Mouse (Mus musculus): Measurements from ENCODE around the gene Trim66. TPM values are rescaled to one million over a fixed set of nuclear protein-coding genes. Genes with fewer than 3 reads are reported as not detected.

Trim66 gene
- polyA plus RNA-seq, 1 experiment from 2014 or later: 0.05 TPM

- WGBS: under 1% methylated on average over 72 of the region's 72 CpGs
- Histone ChIP-seq H3K9me3 (no peaks in the 10 kb centered on the region), H3K4me3 (peak within 1 kb of the TSS; percentile 86), H3K36me3 (peaks cover 31% of the 10 kb centered on the region), H3K27me3 (replicated peaks) (no peaks in the 10 kb centered on the region), H3K4me1 (peaks cover 23% of the 10 kb centered on the region), H3K4me2 (replicated peaks) (peak within 1 kb of the TSS; percentile 94), H3K9ac (peak within 1 kb of the TSS; percentile 94), H3K27ac (peak within 1 kb of the TSS; percentile 89)
- peak; percentile 95 for ATAC-seq (ENCODE audit: low FRiP score, low read depth)
These were observed 11.1 kb upstream of the Trim66 start, which contains the start of gene Rpl27a for GRCm38 (mm10) chr7:109518838-109519696. Gene Rpl27a, plus strand, starts transcription at chr7:109519147.

DNA sequence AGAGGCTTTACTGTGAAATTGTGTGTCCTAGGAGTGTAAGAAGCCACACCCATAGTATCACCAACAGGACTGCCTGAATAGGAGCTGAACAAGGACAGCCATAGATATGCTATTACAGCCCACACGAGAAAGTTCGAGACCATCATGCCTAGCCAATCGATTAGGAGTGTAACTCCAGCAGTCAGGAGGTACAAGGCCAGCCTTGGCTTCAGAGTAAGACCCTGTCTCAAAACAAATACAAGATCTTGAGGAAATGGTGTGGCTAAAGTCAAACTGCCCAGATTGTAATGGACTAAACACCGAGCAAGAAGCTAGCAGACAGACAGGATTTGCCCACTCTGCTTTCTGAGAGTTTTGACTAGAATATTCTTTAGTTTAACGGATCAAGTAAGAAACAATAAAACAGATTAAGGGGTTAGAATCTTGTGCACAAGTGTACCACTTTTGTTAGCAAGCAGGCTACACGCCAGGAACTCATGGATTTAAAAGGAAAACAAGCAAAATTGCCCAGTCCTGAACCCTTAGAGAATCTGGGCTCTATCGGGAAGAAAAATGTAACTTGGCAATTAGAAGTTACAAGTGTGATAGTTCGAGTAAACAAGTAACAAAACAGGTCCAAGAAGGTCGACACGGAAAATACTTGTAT lies 10.2 kb upstream of the Trim66 start:
- WGBS: 17% methylated on average over 10 of the region's 10 CpGs
- Histone ChIP-seq H3K27me3 (replicated peaks) (no peaks in the 10 kb centered on the region), H3K27ac (peak overlapping the region; percentile 89), H3K9ac (peak overlapping the region; percentile 94), H3K4me2 (replicated peaks) (peak overlapping the region; percentile 94), H3K4me3 (peak overlapping the region; percentile 86), H3K36me3 (peaks cover 23% of the 10 kb centered on the region), H3K4me1 (peaks cover 23% of the 10 kb centered on the region), H3K9me3 (no peaks in the 10 kb centered on the region)
- ATAC-seq (ENCODE audit: low FRiP score, low read depth): no peak

- no peaks in the 10 kb centered on the region for H3K9me3 ChIP-seq
- peaks cover 7% of the 10 kb centered on the region for H3K36me3 ChIP-seq
- H3K4me2 ChIP-seq (replicated peaks): no peak overlapping the region
- ATAC-seq (ENCODE audit: low FRiP score, low read depth): no peak
- H3K27me3 ChIP-seq (replicated peaks): no peaks in the 10 kb centered on the region
- H3K4me3 ChIP-seq: no peak overlapping the region
- no peak overlapping the region for H3K9ac ChIP-seq
- H3K27ac ChIP-seq: no peak overlapping the region
- peaks cover 23% of the 10 kb centered on the region for H3K4me1 ChIP-seq
- WGBS: 85% methylated on average over 3 of the region's 3 CpGs
These were observed 8.6 kb upstream of the Trim66 start for GRCm38 (mm10) chr7:109516500-109516899.

DNA sequence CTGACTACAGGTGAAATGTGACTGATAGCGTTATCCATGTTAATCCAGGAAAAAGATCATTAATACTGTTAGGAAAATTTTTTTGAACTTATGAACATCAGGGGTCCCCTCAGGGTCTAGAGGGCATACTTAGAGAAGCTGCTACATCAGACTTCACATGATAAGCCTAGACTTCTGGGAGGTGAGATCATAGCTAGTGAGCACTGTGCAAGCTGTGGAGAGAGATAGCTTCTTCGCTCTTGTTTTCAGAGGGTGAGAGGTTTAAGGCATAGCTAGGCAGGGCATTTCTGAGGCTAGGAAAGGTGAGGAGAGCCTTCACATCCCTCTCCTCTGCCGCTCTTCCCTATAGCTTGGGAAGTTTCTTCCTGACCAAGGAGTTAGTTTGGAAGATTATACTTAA lies 3.9 kb upstream of the Trim66 start:
- H3K4me1 ChIP-seq: peaks cover 9% of the 10 kb centered on the region
- no peak overlapping the region for H3K9ac ChIP-seq
- no peak overlapping the region for H3K4me2 ChIP-seq (replicated peaks)
- no peaks in the 10 kb centered on the region for H3K27me3 ChIP-seq (replicated peaks)
- no peak overlapping the region for H3K27ac ChIP-seq
- ATAC-seq (ENCODE audit: low FRiP score, low read depth): no peak
- 92% methylated on average over 3 of the region's 3 CpGs for WGBS
- H3K9me3 ChIP-seq: no peaks in the 10 kb centered on the region
- H3K4me3 ChIP-seq: no peak overlapping the region
- H3K36me3 ChIP-seq: no peaks in the 10 kb centered on the region

DNA sequence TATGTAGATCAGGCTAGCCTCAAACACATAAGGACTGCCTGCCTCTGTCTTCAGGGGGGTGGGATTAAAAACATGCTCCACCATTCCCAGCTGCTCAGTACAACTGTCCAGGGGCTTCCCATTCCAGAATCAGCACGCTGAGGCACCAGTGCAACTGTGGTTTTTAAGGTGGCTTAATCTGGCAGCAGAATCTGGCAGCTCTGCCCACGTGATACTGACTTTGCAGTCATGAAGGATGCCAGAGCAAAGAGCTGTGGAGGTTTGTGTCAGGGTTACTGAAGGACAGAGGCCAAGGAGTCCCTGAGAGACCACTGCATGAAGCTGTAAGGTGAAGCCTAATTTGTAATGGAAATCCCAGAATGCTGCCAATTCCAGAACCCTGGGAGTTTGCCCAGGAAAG lies 2.9 kb upstream of the Trim66 start:
- H3K4me1 ChIP-seq: peaks cover 11% of the 10 kb centered on the region
- H3K36me3 ChIP-seq: no peaks in the 10 kb centered on the region
- H3K4me2 ChIP-seq (replicated peaks): no peak overlapping the region
- no peaks in the 10 kb centered on the region for H3K27me3 ChIP-seq (replicated peaks)
- no peak overlapping the region for H3K4me3 ChIP-seq
- 70% methylated on average over 2 of the region's 2 CpGs for WGBS
- no peak overlapping the region for H3K27ac ChIP-seq
- no peak for ATAC-seq (ENCODE audit: low FRiP score, low read depth)
- H3K9ac ChIP-seq: no peak overlapping the region
- H3K9me3 ChIP-seq: no peaks in the 10 kb centered on the region

- Histone ChIP-seq H3K36me3 (no peaks in the 10 kb centered on the region), H3K4me3 (no peak overlapping the region), H3K9ac (no peak overlapping the region), H3K4me1 (peaks cover 11% of the 10 kb centered on the region), H3K27me3 (replicated peaks) (no peaks in the 10 kb centered on the region), H3K27ac (no peak overlapping the region), H3K4me2 (replicated peaks) (peak overlapping the region; percentile 25; the same call in 1 of the 2 replicates), H3K9me3 (no peaks in the 10 kb centered on the region)
- ATAC-seq (ENCODE audit: low FRiP score, low read depth): no peak
- 34% methylated on average over 9 of the region's 9 CpGs for whole genome bisulfite sequencing
These were observed 362 bp downstream of the Trim66 start for GRCm38 (mm10) chr7:109507572-109507971.

DNA sequence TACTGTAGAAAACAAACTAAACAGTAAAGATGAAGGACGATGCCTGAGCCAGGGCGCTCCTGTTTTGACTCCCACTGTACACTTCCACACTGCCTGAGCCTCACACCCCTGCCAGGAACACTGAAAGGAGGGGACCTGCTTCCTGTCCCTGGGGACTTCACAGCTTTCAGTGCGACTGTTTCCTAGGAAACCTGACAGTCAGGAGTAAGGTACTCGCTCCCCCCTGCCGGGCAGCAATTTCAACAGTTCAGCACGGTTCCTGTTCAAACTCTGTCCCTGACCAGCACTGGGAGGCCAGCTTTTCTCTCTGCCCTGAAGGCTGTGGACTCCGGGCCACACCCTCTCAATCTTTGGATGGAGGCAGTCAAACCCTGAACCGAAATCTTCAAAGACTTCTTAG lies 815 bp downstream of the Trim66 start:
- Histone ChIP-seq H3K27me3 (replicated peaks) (no peaks in the 10 kb centered on the region), H3K9me3 (no peaks in the 10 kb centered on the region), H3K4me2 (replicated peaks) (peak overlapping the region; percentile 25; the same call in 1 of the 2 replicates), H3K9ac (no peak overlapping the region), H3K4me3 (no peak overlapping the region), H3K36me3 (no peaks in the 10 kb centered on the region), H3K4me1 (peaks cover 11% of the 10 kb centered on the region), H3K27ac (no peak overlapping the region)
- 4% methylated on average over 8 of the region's 8 CpGs for WGBS
- ATAC-seq (ENCODE audit: low FRiP score, low read depth): peak; percentile 56; the same call in 1 of the 2 replicates

- 39% methylated on average over 4 of the region's 4 CpGs for WGBS
- Histone ChIP-seq H3K4me3 (no peak overlapping the region), H3K9ac (no peak overlapping the region), H3K27ac (no peak overlapping the region), H3K4me1 (peaks cover 13% of the 10 kb centered on the region), H3K36me3 (no peaks in the 10 kb centered on the region), H3K27me3 (replicated peaks) (peaks cover 3% of the 10 kb centered on the region; the same call in 1 of the 2 replicates), H3K9me3 (no peaks in the 10 kb centered on the region), H3K4me2 (replicated peaks) (no peak overlapping the region)
- no peak for ATAC-seq (ENCODE audit: low FRiP score, low read depth)
These were observed 10.4 kb downstream of the Trim66 start for GRCm38 (mm10) chr7:109497507-109497906.

DNA sequence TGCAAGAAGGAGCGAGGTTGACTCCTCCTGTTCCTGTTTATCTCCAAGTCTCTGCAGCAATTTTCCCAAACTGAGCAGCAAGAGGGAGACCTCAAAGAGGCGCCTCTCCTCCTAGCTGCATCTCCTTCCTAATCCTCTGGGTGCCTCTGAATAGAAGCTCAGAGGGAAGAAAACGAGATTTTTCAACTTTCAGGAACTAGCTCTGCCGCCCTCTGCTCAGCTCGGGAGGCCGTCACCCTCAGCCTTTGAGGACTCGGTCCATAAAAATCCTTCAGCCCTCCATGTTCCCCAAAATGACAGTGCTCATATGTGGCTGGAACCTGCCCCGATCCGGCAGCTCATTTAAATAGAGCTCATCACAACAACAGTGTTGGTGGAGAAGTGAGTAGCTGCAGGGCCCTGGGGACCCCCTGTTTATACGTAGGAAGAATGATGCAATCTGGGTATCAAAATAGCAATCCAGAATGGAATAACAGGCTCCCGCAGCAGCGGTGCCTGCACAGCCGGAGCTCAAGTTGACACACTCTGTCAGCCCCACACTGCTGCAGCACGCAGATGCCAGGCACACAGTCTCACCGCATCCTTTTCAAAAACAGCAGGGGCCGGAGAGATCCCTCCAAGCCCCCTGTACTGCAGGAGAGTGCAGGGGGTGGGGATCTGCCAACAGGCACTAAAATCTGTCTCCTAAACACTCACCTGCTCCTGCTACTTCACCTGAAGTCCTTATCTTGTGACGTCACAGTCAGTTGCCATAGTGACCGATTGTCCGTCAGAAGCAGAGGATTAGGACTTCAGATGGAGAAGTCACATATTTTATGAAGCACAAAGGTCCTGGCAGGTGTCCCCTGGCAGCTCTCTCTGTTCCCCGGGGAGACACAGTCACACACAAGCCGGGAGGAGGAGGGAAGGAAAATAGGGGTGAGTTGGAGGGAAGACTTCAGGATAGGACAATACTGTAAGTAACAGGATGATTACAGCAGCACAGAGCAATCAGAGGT lies 14.3 kb downstream of the Trim66 start:
- Histone ChIP-seq H3K4me1 (peaks cover 13% of the 10 kb centered on the region), H3K36me3 (no peaks in the 10 kb centered on the region), H3K4me2 (replicated peaks) (peak overlapping the region; percentile 55), H3K27ac (no peak overlapping the region), H3K4me3 (0 out of 2 replicates have a peak overlapping the region, but pooled peaks have one; percentile 11), H3K9me3 (no peaks in the 10 kb centered on the region), H3K9ac (peak overlapping the region; percentile 40; the same call in 1 of the 2 replicates), H3K27me3 (replicated peaks) (peaks cover 3% of the 10 kb centered on the region)
- WGBS: 12% methylated on average over 21 of the region's 21 CpGs
- ATAC-seq (ENCODE audit: low FRiP score, low read depth): peak; percentile 82

- no peak for ATAC-seq (ENCODE audit: low FRiP score, low read depth)
- Histone ChIP-seq H3K36me3 (no peaks in the 10 kb centered on the region), H3K4me2 (replicated peaks) (peak overlapping the region; percentile 55), H3K27me3 (replicated peaks) (peaks cover 3% of the 10 kb centered on the region), H3K4me3 (no peak overlapping the region), H3K9ac (no peak overlapping the region), H3K9me3 (no peaks in the 10 kb centered on the region), H3K4me1 (peaks cover 13% of the 10 kb centered on the region), H3K27ac (no peak overlapping the region)
- 68% methylated on average over 18 of the region's 18 CpGs for WGBS
These were observed 15.2 kb downstream of the Trim66 start for GRCm38 (mm10) chr7:109492616-109493318.

- no peaks in the 10 kb centered on the region for H3K9me3 ChIP-seq
- H3K36me3 ChIP-seq: no peaks in the 10 kb centered on the region
- H3K4me1 ChIP-seq: no peaks in the 10 kb centered on the region
- no peak for ATAC-seq (ENCODE audit: low FRiP score, low read depth)
- no peak overlapping the region for H3K4me3 ChIP-seq
- no peak overlapping the region for H3K27ac ChIP-seq
- H3K4me2 ChIP-seq (replicated peaks): no peak overlapping the region
- H3K27me3 ChIP-seq (replicated peaks): no peaks in the 10 kb centered on the region
- WGBS: 68% methylated on average over 5 of the region's 5 CpGs
- H3K9ac ChIP-seq: no peak overlapping the region
These were observed 23.7 kb downstream of the Trim66 start for GRCm38 (mm10) chr7:109484221-109484620.
